Mouse (Mus musculus) v-Abl transformed pro-B cells (cell line): ENCODE measurements around the gene Rmnd5b.

Experiments
- in situ Hi-C, 2 experiments: fragments of 400-800 bp; cut with MboI; formaldehyde crosslinking; loops; one replicate each; pipeline ENCODE4 v1.15.1; 2025; ENCODE audit not compliant: unreplicated experiment in 2 of 2

Rmnd5b gene

DNA sequence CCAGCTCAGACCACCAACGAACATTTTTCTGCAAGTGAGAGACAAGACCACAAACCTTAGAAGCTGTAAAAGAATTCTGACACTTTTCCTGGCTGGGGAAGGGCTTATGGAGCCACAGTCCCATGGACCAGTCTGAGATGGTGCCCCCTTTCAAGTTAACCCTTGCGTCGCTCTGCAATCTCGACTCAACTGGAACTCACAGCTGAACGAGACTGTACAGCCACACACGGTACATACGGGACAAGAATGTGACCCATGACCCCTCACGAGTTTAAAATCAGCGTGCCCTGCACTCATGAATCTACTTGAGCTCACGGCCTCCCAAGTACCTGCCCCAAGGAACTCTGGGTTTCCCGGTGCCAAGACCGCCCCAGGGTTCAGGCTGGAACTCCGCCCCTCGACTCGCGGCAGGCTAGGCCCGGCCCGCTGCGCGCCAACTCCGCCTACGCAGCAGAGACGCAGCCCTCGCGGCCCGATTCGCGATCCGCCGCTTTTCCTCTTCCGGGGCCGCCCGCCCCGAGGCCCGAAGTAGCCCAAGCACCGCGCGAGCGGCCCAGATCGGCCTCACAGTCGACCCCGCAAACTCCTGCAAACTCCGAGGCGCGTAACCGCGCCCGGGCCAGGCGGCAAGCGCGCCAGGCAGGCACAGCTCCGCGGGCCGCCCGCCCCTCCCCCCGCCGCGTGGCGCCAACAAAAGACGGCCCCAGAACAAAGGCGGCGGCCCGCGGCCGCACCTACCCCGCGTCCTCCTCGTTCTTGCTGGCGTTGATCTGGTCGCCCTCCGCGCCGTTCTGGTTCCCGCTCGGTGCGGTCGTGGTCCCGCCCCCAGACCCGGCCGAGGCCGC lies 29.9 kb downstream of the Rmnd5b start:
- in situ Hi-C loops = loop anchor here in 1 of 2 experiments (10.0 to 25.0 kb wide), 2 partner anchors 389 to 1706 kb away; partner anchors contain the start of genes Hspa4 and Zcchc10

- in situ Hi-C loops = loop anchor here in 1 of 2 experiments (10.0 to 25.0 kb wide), 2 partner anchors 393 to 1710 kb away; partner anchors contain the start of genes Hspa4 and Zcchc10
These were observed 33.4 kb downstream of the Rmnd5b start for GRCm38 (mm10) chr11:51602253-51602652.

GRCm38 (mm10) chr11:51597553-51597952 lies 38.1 kb downstream of the Rmnd5b start:
- in situ Hi-C loops = no loop called here

DNA sequence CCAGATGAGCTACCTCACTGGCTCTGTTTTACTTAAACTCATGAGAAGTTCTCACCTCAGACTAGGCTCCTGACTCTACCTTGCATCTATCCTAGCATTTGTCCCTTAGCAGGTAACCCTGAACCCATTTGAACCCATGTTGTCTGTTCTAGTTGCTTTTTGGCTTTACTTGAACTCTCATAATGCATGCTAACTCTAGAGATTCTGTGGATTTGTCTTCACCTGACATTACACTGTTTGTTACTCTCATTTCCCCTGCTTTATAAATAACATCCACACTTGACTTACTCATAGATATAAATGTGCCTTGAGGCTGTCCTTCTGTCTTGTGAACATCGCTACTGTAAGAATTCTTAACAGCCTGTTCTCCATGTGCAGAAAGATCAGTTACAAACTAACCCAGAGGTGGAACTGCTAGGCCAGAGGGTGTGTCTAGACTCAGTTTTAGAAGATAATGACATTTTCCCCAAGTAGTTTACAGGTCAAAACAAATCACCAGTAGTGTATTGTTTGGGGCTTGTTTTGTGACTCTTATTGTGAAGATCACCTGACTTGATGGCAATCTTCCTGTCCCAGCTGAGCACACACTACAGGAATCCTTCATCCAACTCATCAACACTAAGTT lies 40.1 kb downstream of the Rmnd5b start:
- in situ Hi-C loops = no loop called here

- in situ Hi-C loops = no loop called here
These were observed 40.9 kb downstream of the Rmnd5b start for GRCm38 (mm10) chr11:51594715-51595350.

DNA sequence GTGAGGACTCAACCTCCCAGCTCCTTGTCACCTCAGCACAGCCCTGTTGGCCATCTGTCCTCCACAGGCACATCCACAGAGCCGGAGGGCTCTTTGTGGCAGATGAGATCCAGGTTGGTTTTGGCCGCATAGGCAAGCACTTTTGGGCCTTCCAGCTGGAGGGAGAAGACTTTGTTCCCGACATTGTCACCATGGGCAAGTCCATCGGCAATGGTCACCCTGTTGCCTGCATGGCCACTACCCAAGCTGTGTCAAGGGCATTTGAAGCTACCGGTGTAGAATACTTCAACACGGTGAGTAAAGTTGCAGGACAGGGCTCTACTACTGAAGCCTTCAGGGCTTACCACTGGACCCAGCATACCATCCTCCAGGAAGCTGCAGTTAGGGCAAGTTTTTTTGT lies 41.8 kb downstream of the Rmnd5b start:
- in situ Hi-C loops = no loop called here

DNA sequence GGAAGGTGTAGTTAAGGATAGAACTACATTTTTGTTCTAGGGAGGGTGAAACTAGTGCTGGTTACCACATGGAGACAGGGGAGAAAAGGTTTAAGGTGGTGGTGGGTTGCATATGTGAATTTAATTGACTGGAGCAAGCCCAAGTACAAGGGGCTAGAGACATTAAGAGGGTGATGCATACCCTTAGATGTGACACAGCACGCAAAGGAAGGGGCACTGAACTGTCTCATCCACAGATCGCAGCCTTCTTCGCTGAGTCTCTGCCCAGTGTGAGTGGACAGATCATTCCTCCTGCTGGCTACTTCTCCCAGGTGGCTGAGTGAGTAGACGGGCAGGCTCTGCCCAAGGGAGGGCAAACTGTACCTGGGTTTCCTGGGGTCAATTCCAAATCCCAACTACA lies 42.3 kb downstream of the Rmnd5b start:
- in situ Hi-C loops = no loop called here

- in situ Hi-C loops = no loop called here
These were observed 43.8 kb downstream of the Rmnd5b start for GRCm38 (mm10) chr11:51591915-51592314.

- in situ Hi-C loops = no loop called here
These were observed 44.5 kb downstream of the Rmnd5b start for GRCm38 (mm10) chr11:51591168-51591567.

GRCm38 (mm10) chr11:51590002-51590401 lies 45.7 kb downstream of the Rmnd5b start:
- in situ Hi-C loops = no loop called here

- in situ Hi-C loops = no loop called here
These were observed 46.9 kb downstream of the Rmnd5b start for GRCm38 (mm10) chr11:51588833-51589232.

- in situ Hi-C loops = no loop called here
These were observed 48.6 kb downstream of the Rmnd5b start for GRCm38 (mm10) chr11:51587059-51587458.

GRCm38 (mm10) chr11:51586411-51586810 lies 49.3 kb downstream of the Rmnd5b start:
- in situ Hi-C loops = no loop called here

DNA sequence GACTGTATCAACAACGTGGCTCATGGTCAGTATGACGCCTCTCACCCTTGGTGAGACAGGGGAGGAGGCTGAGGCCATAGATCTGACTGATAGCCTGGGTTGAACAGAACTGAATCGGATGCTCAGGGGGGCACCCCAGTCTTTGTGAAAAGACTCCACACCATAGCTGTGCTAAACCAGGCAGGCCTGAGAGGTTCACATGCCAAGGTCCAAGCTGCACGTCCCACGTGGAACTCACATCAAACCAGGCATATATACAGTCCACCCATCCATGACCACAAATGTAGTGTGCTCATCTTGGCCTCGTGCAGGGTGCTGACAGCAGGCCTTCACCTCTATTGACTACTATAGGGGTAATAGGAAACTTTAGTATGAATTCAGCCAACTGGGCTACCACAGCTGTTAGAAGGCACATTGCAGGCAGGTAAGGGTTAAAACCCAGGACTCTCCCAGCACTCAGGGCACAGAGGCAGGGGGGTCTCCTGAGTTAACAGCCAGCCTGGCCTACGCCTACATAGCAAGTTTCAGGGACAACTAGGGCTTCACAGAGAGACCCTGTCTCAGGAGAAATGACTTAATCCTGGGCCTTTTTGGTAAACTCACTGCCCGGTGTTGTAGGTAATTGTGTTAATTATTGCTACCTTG lies 50.0 kb downstream of the Rmnd5b start:
- in situ Hi-C loops = no loop called here

DNA sequence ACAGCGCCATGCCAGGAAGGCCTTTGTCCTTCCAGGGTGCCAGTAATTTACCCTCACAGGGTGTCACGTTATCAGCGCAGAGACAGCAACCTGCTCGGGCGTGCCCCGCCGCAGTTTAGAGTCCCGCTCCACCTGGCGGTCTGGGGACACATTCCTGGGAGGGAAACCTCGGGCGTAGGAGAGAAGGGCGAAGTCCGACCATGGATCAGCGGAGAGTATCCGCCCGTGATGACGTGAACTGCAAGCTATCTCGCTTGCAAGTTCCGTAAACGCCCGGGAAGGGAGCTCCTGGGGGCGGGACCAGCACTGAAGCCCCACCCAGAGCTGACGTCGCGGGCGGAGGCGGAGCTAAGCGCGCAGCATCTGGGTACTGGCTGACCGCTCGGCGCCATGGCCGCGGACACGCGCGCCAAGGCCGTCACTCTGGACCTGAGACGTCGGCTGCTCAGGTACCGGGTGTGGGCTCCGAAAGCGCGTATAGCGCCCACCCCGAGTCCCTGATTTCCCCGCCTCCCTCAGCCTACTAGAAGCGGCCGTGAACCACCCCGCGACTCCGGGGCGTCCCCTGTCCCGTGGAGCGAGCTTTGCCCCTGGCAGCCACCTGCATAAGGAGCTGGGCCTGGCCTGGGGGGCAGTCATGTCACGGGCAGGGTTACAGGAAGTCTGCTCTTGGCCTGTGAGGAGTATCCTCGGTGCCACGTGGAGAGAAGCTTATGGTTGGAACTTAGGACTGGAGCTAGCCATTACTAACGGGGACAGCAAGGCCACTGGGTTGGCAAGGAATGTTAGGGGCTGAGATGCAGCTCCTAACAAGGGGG lies 51.1 kb downstream of the Rmnd5b start, which contains the start of gene Phykpl:
Gene Phykpl, plus strand, starts transcription at position 327 of the 818 bp plus-strand sequence.
- in situ Hi-C loops = loop anchor here (5.0 kb wide), 1 partner anchor 42 kb away; no protein-coding TSS in a partner anchor

- in situ Hi-C loops = loop anchor here (5.0 kb wide), 1 partner anchor 42 kb away; no protein-coding TSS in a partner anchor
These were observed 51.7 kb downstream of the Rmnd5b start for GRCm38 (mm10) chr11:51584057-51584430.

DNA sequence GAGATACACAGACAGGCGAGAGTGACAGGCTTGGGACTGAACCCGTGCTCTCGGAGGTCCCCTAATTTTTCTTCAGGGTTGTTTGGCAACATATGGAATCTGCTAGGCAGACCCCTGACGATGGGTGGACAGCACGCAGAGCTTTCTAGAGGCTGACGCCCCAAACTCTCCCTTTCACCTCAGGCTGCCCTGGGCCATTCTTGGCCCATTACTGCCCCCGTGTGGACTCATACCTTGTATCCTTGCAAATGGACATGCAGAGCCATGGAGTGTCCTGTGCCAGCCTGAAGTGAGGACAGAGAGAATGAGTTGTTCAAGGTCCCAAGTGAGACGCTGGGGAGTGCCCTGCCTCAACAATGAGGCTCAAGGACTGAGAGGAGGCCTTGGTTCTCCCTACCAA lies 53.0 kb downstream of the Rmnd5b start:
- in situ Hi-C loops = loop anchor here (5.0 kb wide), 1 partner anchor 40 kb away; no protein-coding TSS in a partner anchor

DNA sequence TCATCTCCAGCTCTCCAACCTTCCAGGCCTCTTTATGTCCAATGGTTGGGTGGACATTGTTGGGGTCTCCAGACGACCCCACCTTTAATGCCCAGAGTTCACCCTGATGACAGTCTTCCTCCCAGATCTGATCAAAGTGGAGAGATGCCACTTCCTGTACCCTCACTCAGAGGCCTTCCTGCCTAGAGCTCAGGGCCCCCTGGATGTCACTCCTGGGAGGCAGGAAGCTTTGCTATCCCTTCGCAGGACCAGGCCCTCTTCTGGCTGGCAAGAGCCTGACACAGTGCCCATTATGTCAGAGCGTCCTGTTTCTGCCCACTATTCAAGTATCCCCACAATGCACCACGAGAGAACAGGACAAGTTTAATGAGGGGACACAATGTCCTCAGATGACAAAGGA lies 56.7 kb downstream of the Rmnd5b start:
- in situ Hi-C loops = no loop called here

DNA sequence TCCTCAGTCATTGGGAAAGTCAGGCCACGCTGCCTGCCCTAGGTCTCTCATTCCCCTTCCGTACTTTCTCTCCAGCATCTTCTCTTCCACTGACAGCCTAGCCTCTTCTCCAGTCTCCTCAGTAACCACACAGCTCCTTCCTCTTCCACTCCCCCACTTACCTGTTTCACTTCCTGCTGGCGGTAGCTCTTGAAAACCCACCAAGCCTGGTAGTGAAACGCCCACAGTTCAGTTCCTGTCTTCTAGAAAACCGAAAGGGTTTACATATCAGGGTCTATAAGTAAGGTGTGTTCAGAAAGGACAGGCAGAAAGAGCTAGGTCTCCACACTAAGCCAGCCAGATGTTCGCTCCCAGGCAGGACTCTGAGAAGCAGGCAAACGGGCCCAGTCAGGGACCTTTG lies 58.1 kb downstream of the Rmnd5b start:
- in situ Hi-C loops = no loop called here

DNA sequence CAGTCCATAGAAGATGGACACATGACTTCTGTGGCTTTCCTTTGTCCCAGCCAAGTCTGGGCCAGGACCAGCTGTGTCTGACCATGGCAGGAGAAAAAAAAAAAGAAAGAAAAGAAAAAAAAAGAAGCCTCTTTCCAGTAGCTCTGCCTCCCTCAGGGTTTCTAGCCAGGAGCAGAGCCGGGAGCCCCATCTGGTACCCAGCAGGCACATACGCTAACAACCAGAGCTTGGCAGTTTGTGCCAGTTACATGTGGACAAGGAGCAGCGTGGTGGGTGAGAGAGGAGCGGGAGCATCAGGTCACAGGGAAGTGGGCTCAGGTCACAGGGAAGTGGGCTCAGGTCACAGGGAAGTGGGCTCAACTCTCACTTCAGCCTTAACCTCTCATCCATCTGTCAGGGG lies 59.2 kb downstream of the Rmnd5b start:
- in situ Hi-C loops = no loop called here
